Mouse (Mus musculus) MEL (cell line): ENCODE results near the gene Sergef. TPM values are rescaled to one million over a fixed set of nuclear protein-coding genes. Genes with fewer than 3 reads are reported as not detected.

ENCODE experiments used
- DNase-seq: peaks from one replicate; pipeline ENCODE4 v3.0.0; 2011; ENCODE audit warnings: low read depth, low spot score
- H3K27ac ChIP-seq: 2 replicates; pipeline ENCODE4 v1.5.1; 2012; ENCODE audit warnings: low read depth, mild to moderate bottlenecking, control low read depth, low read length, moderate library complexity; ENCODE audit not compliant: control insufficient read depth
- H3K27me3 ChIP-seq, 2 experiments: fragments of 150-350 bp in 1 of 2; sonication (generic) in 1 of 2; 2 replicates each; pipeline ENCODE4 v1.6.1; 2012; ENCODE audit warnings: low read length in 2 of 2, mild to moderate bottlenecking in 2 of 2, improper control_type of control experiment in 1 of 2, moderate library complexity in 1 of 2; ENCODE audit not compliant: insufficient read depth in 2 of 2, control insufficient read depth in 1 of 2
- H3K36me3 ChIP-seq, 2 experiments: 2 replicates each; pipeline ENCODE4 v1.6.1; 2012 to 2014; ENCODE audit warnings: low read length in 2 of 2, improper control_type of control experiment in 1 of 2, inconsistent platforms in 1 of 2, mild to moderate bottlenecking in 1 of 2; ENCODE audit not compliant: insufficient read depth in 2 of 2, control insufficient read depth in 1 of 2
- H3K4me1 ChIP-seq, 2 experiments: fragments of 150-350 bp in 1 of 2; sonication (generic) in 1 of 2; 2 replicates each; pipeline ENCODE4 v1.6.1; 2012; ENCODE audit warnings: low read length in 2 of 2, improper control_type of control experiment in 1 of 2, mild to moderate bottlenecking in 1 of 2; ENCODE audit not compliant: insufficient read depth in 2 of 2, control insufficient read depth in 1 of 2
- H3K4me3 ChIP-seq, 2 experiments: fragments of 150-350 bp in 1 of 2; sonication (generic) in 1 of 2; 2 replicates each; pipeline ENCODE4 v1.5.1; 2012; ENCODE audit warnings: low read depth in 2 of 2, low read length in 2 of 2, mild to moderate bottlenecking in 2 of 2, moderate library complexity in 2 of 2, control low read depth in 1 of 2, improper control_type of control experiment in 1 of 2; ENCODE audit not compliant: control insufficient read depth in 1 of 2, insufficient read depth in 1 of 2
- H3K79me2 ChIP-seq: 2 replicates; pipeline ENCODE4 v1.6.1; 2012; ENCODE audit warnings: mild to moderate bottlenecking, low read length, moderate library complexity; ENCODE audit not compliant: control insufficient read depth, poor library complexity, insufficient read depth
- H3K9ac ChIP-seq: 2 replicates; pipeline ENCODE4 v1.6.1; 2012; ENCODE audit warnings: low read depth, mild to moderate bottlenecking, control low read depth, low read length, moderate library complexity; ENCODE audit not compliant: control insufficient read depth, poor library complexity, severe bottlenecking
- H3K9me3 ChIP-seq: fragments of 150-350 bp; sonication (generic); replicated peaks from 2 replicates; pipeline ENCODE4 v1.6.1; 2012; ENCODE audit warnings: mild to moderate bottlenecking, low read length, improper control_type of control experiment, moderate library complexity; ENCODE audit not compliant: insufficient read depth
- BHLHE40 ChIP-seq: IDR thresholded peaks from 2 replicates; pipeline ENCODE4 v1.6.1; 2012; ENCODE audit warnings: low read depth, mild to moderate bottlenecking, inconsistent platforms, low read length, improper control_type of control experiment, borderline replicate concordance
- CHD2 ChIP-seq: IDR thresholded peaks from 2 replicates; pipeline ENCODE4 v1.6.1; 2011; ENCODE audit warnings: low read length, improper control_type of control experiment
- CTCF ChIP-seq, 3 experiments: IDR thresholded peaks in 2 of 3; conservative IDR thresholded peaks in 1 of 3; 2 replicates each; pipeline ENCODE4 v1.5.1; 2011 to 2012; ENCODE audit warnings: low read length in 3 of 3, low read depth in 2 of 3, mild to moderate bottlenecking in 2 of 3, improper control_type of control experiment in 1 of 3, inconsistent platforms in 1 of 3, mixed read lengths in 1 of 3, moderate library complexity in 1 of 3; ENCODE audit not compliant: control insufficient read depth in 1 of 3, insufficient read depth in 1 of 3, poor library complexity in 1 of 3, severe bottlenecking in 1 of 3
- EP300 ChIP-seq, 2 experiments: IDR thresholded peaks; 2 replicates each; pipeline ENCODE4 v1.6.1; 2011; ENCODE audit warnings: improper control_type of control experiment in 2 of 2, low read length in 2 of 2, low read depth in 1 of 2, mild to moderate bottlenecking in 1 of 2
- ETS1 ChIP-seq: IDR thresholded peaks from 2 replicates; pipeline ENCODE4 v1.6.1; 2012; ENCODE audit warnings: low read depth, mild to moderate bottlenecking, inconsistent platforms, low read length, improper control_type of control experiment, moderate library complexity
- GATA1 ChIP-seq: IDR thresholded peaks from 2 replicates; pipeline ENCODE4 v1.6.1; 2011; ENCODE audit warnings: low read depth, low read length, improper control_type of control experiment
- HCFC1 ChIP-seq: IDR thresholded peaks from 2 replicates; pipeline ENCODE4 v1.6.1; 2012; ENCODE audit warnings: low read depth, mild to moderate bottlenecking, inconsistent platforms, low read length, improper control_type of control experiment, moderate library complexity
- MAFK ChIP-seq: IDR thresholded peaks from 2 replicates; pipeline ENCODE4 v1.6.1; 2011; ENCODE audit warnings: low read depth, mild to moderate bottlenecking, low read length, improper control_type of control experiment, borderline replicate concordance
- MAZ ChIP-seq: IDR thresholded peaks from 2 replicates; pipeline ENCODE4 v1.6.1; 2012; ENCODE audit warnings: low read depth, mild to moderate bottlenecking, inconsistent platforms, low read length, improper control_type of control experiment
- MXI1 ChIP-seq: IDR thresholded peaks from 2 replicates; pipeline ENCODE4 v1.6.1; 2011; ENCODE audit warnings: mild to moderate bottlenecking, low read depth, low read length, improper control_type of control experiment
- MYC ChIP-seq: IDR thresholded peaks from 2 replicates; pipeline ENCODE4 v1.6.1; 2011; ENCODE audit warnings: low read depth, mild to moderate bottlenecking, low read length, improper control_type of control experiment, moderate library complexity
- NRF1 ChIP-seq: IDR thresholded peaks from 2 replicates; pipeline ENCODE4 v1.6.1; 2014; ENCODE audit warnings: low read depth, mild to moderate bottlenecking, inconsistent platforms, low read length, improper control_type of control experiment, moderate library complexity; ENCODE audit not compliant: poor library complexity, insufficient read depth, severe bottlenecking
- POLR2A ChIP-seq, 2 experiments: IDR thresholded peaks; 2 replicates each; pipeline ENCODE4 v1.6.1; 2011 to 2012; ENCODE audit warnings: low read length in 2 of 2, mild to moderate bottlenecking in 2 of 2, control low read depth in 1 of 2, improper control_type of control experiment in 1 of 2, low read depth in 1 of 2, moderate library complexity in 1 of 2; ENCODE audit not compliant: control insufficient read depth in 1 of 2, insufficient read depth in 1 of 2, poor library complexity in 1 of 2
- POLR2AphosphoS2 ChIP-seq: IDR thresholded peaks from 2 replicates; pipeline ENCODE4 v1.6.1; 2011; ENCODE audit warnings: low read length, improper control_type of control experiment
- POLR2AphosphoS5 ChIP-seq: IDR thresholded peaks from 2 replicates; pipeline ENCODE4 v1.6.1; 2012; ENCODE audit warnings: low read depth, borderline replicate concordance, mild to moderate bottlenecking, inconsistent platforms, low read length, moderate library complexity, mixed read lengths
- RCOR1 ChIP-seq: IDR thresholded peaks from 2 replicates; pipeline ENCODE4 v1.6.1; 2012; ENCODE audit warnings: low read depth, mild to moderate bottlenecking, inconsistent platforms, low read length, improper control_type of control experiment
- SIN3A ChIP-seq: IDR thresholded peaks from 2 replicates; pipeline ENCODE4 v1.6.1; 2012; ENCODE audit warnings: low read length, improper control_type of control experiment, inconsistent platforms
- SMC3 ChIP-seq: IDR thresholded peaks from 2 replicates; pipeline ENCODE4 v1.6.1; 2011; ENCODE audit warnings: low read depth, low read length, improper control_type of control experiment
- TAL1 ChIP-seq: IDR thresholded peaks from 2 replicates; pipeline ENCODE4 v1.6.1; 2012; ENCODE audit warnings: mild to moderate bottlenecking, inconsistent platforms, low read length, moderate library complexity, mixed read lengths
- TBP ChIP-seq: IDR thresholded peaks from 2 replicates; pipeline ENCODE4 v1.8.0; 2011; ENCODE audit warnings: low read depth, low read length, improper control_type of control experiment
- TCF12 ChIP-seq: IDR thresholded peaks from 2 replicates; pipeline ENCODE4 v1.6.1; 2014; ENCODE audit warnings: low read depth, mild to moderate bottlenecking, inconsistent platforms, low read length, improper control_type of control experiment, moderate library complexity
- USF1 ChIP-seq: IDR thresholded peaks from 2 replicates; pipeline ENCODE4 v1.6.1; 2014; ENCODE audit warnings: low read depth, mild to moderate bottlenecking, inconsistent platforms, low read length, improper control_type of control experiment, moderate library complexity
- USF2 ChIP-seq, 2 experiments: IDR thresholded peaks; 2 replicates each; pipeline ENCODE4 v1.6.1; 2011 to 2012; ENCODE audit warnings: improper control_type of control experiment in 2 of 2, low read length in 2 of 2, borderline replicate concordance in 1 of 2, inconsistent platforms in 1 of 2, low read depth in 1 of 2, mild to moderate bottlenecking in 1 of 2; ENCODE audit not compliant: insufficient read depth in 1 of 2
- ZKSCAN1 ChIP-seq: IDR thresholded peaks from 2 replicates; pipeline ENCODE4 v1.6.1; 2012; ENCODE audit warnings: low read depth, mild to moderate bottlenecking, inconsistent platforms, low read length, improper control_type of control experiment, moderate library complexity
- ZMIZ1 ChIP-seq: IDR thresholded peaks from 2 replicates; pipeline ENCODE4 v1.6.1; 2012; ENCODE audit warnings: low read depth, mild to moderate bottlenecking, inconsistent platforms, low read length, improper control_type of control experiment, moderate library complexity
- ZNF384 ChIP-seq: IDR thresholded peaks from 2 replicates; pipeline ENCODE4 v1.6.1; 2012; ENCODE audit warnings: low read depth, mild to moderate bottlenecking, inconsistent platforms, low read length, improper control_type of control experiment
- polyA plus RNA-seq, 2 experiments: library from polyadenylated mRNA; stranded (reverse) in 1 of 2; unstranded in 1 of 2; fragments of >175 nt in 1 of 2; fragments of >200 nt in 1 of 2; gene quantifications; 2 replicates each; pipeline versions ENCODE4 v1.2.1 to v1.2.4; 2012; ENCODE audit warnings: low replicate concordance in 2 of 2, low read depth in 1 of 2; ENCODE audit not compliant: insufficient read length in 2 of 2, insufficient read depth in 1 of 2, missing spikeins in 1 of 2
- total RNA-seq: library from RNA; depleted of rRNA; stranded (reverse); fragments of 300-350 nt; gene quantifications from 2 replicates; pipeline ENCODE4 v1.2.3, GENCODE M21; 2012

Sergef gene
- total and polyA plus RNA-seq, 3 experiments = 7.6 to 11.7 TPM; not detected in 1

DNA sequence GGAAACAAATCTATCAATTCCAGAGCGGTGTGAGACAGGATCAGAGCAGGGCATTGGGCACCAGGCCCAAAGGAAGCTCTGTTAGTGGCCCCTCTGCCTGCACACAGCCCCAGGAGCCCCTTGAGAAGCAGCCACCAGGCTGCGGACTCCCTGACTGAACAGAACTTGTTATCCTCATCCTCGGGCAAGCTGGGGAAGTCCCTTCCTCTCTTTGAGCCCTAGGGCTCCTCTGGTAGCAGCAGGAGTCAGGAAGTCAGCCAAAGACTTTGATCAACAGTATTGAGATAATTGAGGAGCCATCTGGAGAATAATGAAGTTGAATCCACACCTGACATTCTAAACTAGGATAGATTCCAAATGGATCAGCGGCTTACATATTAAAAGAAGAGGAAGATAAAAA is 135.4 kb downstream of the Sergef start:
- no peaks in the 10 kb centered on the region for H3K27me3 ChIP-seq
- H3K9me3 ChIP-seq = no peaks in the 10 kb centered on the region
- no peak overlapping the region for H3K27ac ChIP-seq
- H3K36me3 ChIP-seq = peaks cover 0 to 24% of the 10 kb centered on the region in 2 experiments; a peak in 2 of 4 replicates
- DNase-seq = no peak
- no peaks in the 10 kb centered on the region for H3K79me2 ChIP-seq
- H3K9ac ChIP-seq = no peak overlapping the region
- H3K4me1 ChIP-seq = peaks cover 10 to 30% of the 10 kb centered on the region in 2 experiments
- TF ChIP-seq ZMIZ1 (no peak), SIN3A (no peak), ZNF384 (no peak), SMC3 (no peak), POLR2AphosphoS5 (no peak), ETS1 (no peak), POLR2A (IDR thresholded peaks at IDR 0.05; ENCODE audit: control insufficient read depth in 1 of 2, insufficient read depth in 1 of 2, low read depth in 1 of 2, low read length in 2 of 2, poor library complexity in 1 of 2) (no peak), TBP (no peak), ZKSCAN1 (no peak), USF2 (IDR thresholded peaks at IDR 0.05; ENCODE audit: borderline replicate concordance in 1 of 2, insufficient read depth in 1 of 2, low read depth in 1 of 2, low read length in 2 of 2) (no peak), MAFK (no peak), EP300 (IDR thresholded peaks at IDR 0.05; ENCODE audit: low read depth in 1 of 2, low read length in 2 of 2) (no peak), TAL1 (no peak), MYC (no peak), CHD2 (no peak), POLR2AphosphoS2 (no peak)
- no peak overlapping the region for H3K4me3 ChIP-seq

DNA sequence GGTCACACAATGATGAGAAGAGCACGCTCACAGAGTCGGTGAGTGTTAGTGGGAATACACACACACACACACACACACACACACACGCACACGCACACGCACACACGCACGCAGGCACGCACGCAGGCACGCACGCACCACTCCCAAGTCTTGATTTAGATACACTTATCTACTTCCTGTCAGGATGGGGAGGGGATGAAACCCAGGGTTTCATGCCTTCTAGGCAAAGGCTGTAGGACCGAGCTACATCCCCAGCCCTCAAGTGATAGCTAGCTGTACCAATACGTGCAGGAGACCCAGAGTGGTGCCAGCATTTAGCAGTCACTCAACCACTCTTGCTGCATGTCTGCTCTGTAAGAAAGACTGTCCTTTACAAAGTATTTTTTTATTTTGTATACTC is 137.0 kb downstream of the Sergef start:
- DNase-seq = peak; percentile 83

More for the DNA sequence above, 137.0 kb downstream of the Sergef start:
- Histone ChIP-seq H3K27me3 (no peaks in the 10 kb centered on the region), H3K79me2 (no peaks in the 10 kb centered on the region), H3K27ac (peak overlapping the region; percentile 1; the same call in 1 of the 2 replicates), H3K4me1 (peaks cover 10 to 30% of the 10 kb centered on the region in 2 experiments), H3K4me3 (no peak overlapping the region), H3K36me3 (peaks cover 0 to 24% of the 10 kb centered on the region in 2 experiments; a peak in 2 of 4 replicates), H3K9me3 (no peaks in the 10 kb centered on the region)
- TF ChIP-seq RCOR1 = peak; percentile 75
- TF ChIP-seq GATA1 = peak; percentile 67
- 0 out of 2 replicates have a peak, but pooled peaks have one; percentile 37 for TF ChIP-seq NRF1
- TF ChIP-seq ZKSCAN1 = no peak
- no peak for TF ChIP-seq USF1
- TF ChIP-seq EP300 (IDR thresholded peaks at IDR 0.05; ENCODE audit: low read depth in 1 of 2, low read length in 2 of 2) = peak; percentile 66 to 74
- TF ChIP-seq TAL1 = peak; percentile 58
- TF ChIP-seq MAZ = peak; percentile 65; the same call in 1 of the 2 replicates
- TF ChIP-seq HCFC1 = 0 out of 2 replicates have a peak, but pooled peaks have one; percentile 22
- TF ChIP-seq SIN3A = 0 out of 2 replicates have a peak, but pooled peaks have one; percentile 16
- TF ChIP-seq MXI1 = 0 out of 2 replicates have a peak, but pooled peaks have one; percentile 32
- peak; percentile 20; the same call in 1 of the 2 replicates for TF ChIP-seq ETS1
- no peak for TF ChIP-seq POLR2AphosphoS5
- no peak for TF ChIP-seq CTCF (IDR thresholded peaks at IDR 0.05 in 2 of 3, conservative IDR thresholded peaks at IDR 0.05 in 1 of 3; ENCODE audit: control insufficient read depth in 1 of 3, insufficient read depth in 1 of 3, low read depth in 2 of 3, low read length in 3 of 3, poor library complexity in 1 of 3, severe bottlenecking in 1 of 3)
- TF ChIP-seq TBP = peak; percentile 82
- TF ChIP-seq BHLHE40 = peak; percentile 71; the same call in 1 of the 2 replicates
- TF ChIP-seq TCF12 = peak; percentile 63
- TF ChIP-seq, all 39 proteins: peak for 13
- H3K9ac ChIP-seq = no peak overlapping the region
